Mouse (Mus musculus): ENCODE results near the gene Ccl28. TPM values are rescaled to one million over a fixed set of nuclear protein-coding genes. Genes with fewer than 3 reads are reported as not detected.
A peak's percentile ranks its signal among the peaks of the same experiment; 100 is the strongest.
"Not testable (repeated sequence)": the region's sequence is repeated elsewhere in the genome, so short reads cannot be mapped to it uniquely, and the experiment has no call there.

Gene Ccl28
- 0.34 and 0.78 TPM in 2 replicates for total RNA-seq (2021)
- long read RNA-seq, experiment 1, partial matches to known transcripts = 0 of 2 reads
- long read RNA-seq, experiment 1, other reads (novel, unspliced or antisense) = 2 of 2 reads
- long read RNA-seq, experiment 2 = 0 reads

GRCm38 (mm10) chr13:119623634-119624033, at the start of gene Ccl28:
Ccl28 (plus strand) TSS chr13:119623819.
- no peak for DNase-seq

- peak; percentile 65 for DNase-seq
Measured at GRCm38 (mm10) chr13:119596321-119597211, 27.1 kb upstream of the Ccl28 start.

- DNase-seq = peak; percentile 39
Measured at GRCm38 (mm10) chr13:119598466-119598865, 25.2 kb upstream of the Ccl28 start.

- DNase-seq = peak; percentile 56
Measured at GRCm38 (mm10) chr13:119599066-119599465, 24.6 kb upstream of the Ccl28 start.

GRCm38 (mm10) chr13:119599498-119599897, 24.1 kb upstream of the Ccl28 start:
- DNase-seq = not testable (repeated sequence)

- peak; percentile 64 for DNase-seq
Measured at GRCm38 (mm10) chr13:119600166-119600565, 23.5 kb upstream of the Ccl28 start.

GRCm38 (mm10) chr13:119602688-119603331, 20.8 kb upstream of the Ccl28 start:
- peak; percentile 82 for DNase-seq

GRCm38 (mm10) chr13:119603890-119604289, 19.7 kb upstream of the Ccl28 start:
- DNase-seq = not testable (repeated sequence)

- DNase-seq = not testable (repeated sequence)
Measured at GRCm38 (mm10) chr13:119604322-119604721, 19.3 kb upstream of the Ccl28 start.

- DNase-seq = no peak
Measured at GRCm38 (mm10) chr13:119618841-119619240, 4.8 kb upstream of the Ccl28 start.

GRCm38 (mm10) chr13:119619735-119620134, 3.9 kb upstream of the Ccl28 start:
- DNase-seq = no peak

- DNase-seq = peak; percentile 48
Measured at GRCm38 (mm10) chr13:119625952-119626351, 2.3 kb downstream of the Ccl28 start.

GRCm38 (mm10) chr13:119631482-119632155, 8.0 kb downstream of the Ccl28 start:
- DNase-seq = peak; percentile 92

GRCm38 (mm10) chr13:119632156-119632548, 8.5 kb downstream of the Ccl28 start:
- DNase-seq = no peak

- peak; percentile 23 for DNase-seq
Measured at GRCm38 (mm10) chr13:119635496-119635895, 11.9 kb downstream of the Ccl28 start.

GRCm38 (mm10) chr13:119637837-119638236, 14.2 kb downstream of the Ccl28 start:
- DNase-seq = no peak

- no peak for DNase-seq
Measured at GRCm38 (mm10) chr13:119638449-119638848, 14.8 kb downstream of the Ccl28 start.

GRCm38 (mm10) chr13:119639302-119639701, 15.7 kb downstream of the Ccl28 start:
- DNase-seq = no peak

- peak; percentile 36 for DNase-seq
Measured at GRCm38 (mm10) chr13:119640504-119640903, 16.9 kb downstream of the Ccl28 start.

GRCm38 (mm10) chr13:119641145-119641544, 17.5 kb downstream of the Ccl28 start:
- DNase-seq = peak; percentile 41

- DNase-seq = peak; percentile 45
Measured at GRCm38 (mm10) chr13:119644769-119645168, 21.1 kb downstream of the Ccl28 start.

- no peak for DNase-seq
Measured at GRCm38 (mm10) chr13:119646511-119646910, 22.9 kb downstream of the Ccl28 start.
